Mouse (Mus musculus): ENCODE measurements around the gene Gm20388.

Gm20388 gene

GRCm38 (mm10) chr8:122584981-122585380, 2674.3 kb downstream of the Gm20388 start:
- DNase-seq (ENCODE audit: low spot score), result no peak

DNA sequence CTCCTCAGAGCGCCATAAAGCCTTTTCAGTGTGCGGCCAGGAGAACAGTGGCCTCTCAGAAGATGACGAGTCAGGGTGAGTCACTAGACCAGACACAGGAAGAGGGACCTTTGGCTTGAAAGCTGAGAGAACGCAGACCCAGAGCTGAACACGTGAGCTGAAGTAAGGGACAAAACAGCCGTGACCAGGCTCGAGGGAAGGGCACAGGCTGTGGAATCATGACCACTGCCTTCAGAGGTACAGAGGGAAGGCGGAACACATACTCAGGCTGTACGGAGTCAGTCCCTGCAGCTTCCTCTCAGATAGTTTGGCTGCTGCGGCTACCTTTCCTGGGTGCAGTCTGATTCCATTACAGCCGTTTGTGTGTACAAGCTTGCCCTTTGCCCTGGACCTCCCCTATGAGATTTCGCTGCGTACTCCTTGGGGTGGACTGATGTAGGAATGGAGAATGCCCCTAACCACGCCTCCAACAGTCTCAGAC, 2674.8 kb downstream of the Gm20388 start:
- no peak for DNase-seq (ENCODE audit: low spot score)

GRCm38 (mm10) chr8:122586171-122586570, 2675.5 kb downstream of the Gm20388 start:
- no peak for DNase-seq (ENCODE audit: low spot score)

DNA sequence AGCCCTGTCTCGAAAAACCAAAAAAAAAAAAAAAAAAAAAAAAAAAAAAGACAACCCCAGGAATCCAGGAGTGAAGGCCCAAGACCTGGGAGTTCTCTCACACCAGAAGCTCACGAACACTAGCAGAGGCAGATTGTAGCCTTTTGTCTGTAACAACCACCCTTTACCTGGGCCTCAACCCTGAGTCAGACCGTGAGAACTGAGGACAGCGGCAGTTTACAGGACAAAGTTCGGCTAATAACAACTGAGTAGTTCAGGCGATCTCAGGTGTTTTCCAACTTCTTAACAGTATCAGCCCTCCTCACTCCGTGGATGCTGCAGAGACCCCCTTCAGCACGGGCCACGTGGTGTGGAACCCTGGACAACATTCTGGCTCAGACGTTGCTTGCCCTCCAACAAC, 2676.1 kb downstream of the Gm20388 start:
- no peak for DNase-seq (ENCODE audit: low spot score)

GRCm38 (mm10) chr8:122593240-122593639, 2682.6 kb downstream of the Gm20388 start:
- no peak for DNase-seq (ENCODE audit: low spot score)

- no peak for DNase-seq (ENCODE audit: low spot score)
Observed at GRCm38 (mm10) chr8:122593783-122594507, 2683.3 kb downstream of the Gm20388 start.

DNA sequence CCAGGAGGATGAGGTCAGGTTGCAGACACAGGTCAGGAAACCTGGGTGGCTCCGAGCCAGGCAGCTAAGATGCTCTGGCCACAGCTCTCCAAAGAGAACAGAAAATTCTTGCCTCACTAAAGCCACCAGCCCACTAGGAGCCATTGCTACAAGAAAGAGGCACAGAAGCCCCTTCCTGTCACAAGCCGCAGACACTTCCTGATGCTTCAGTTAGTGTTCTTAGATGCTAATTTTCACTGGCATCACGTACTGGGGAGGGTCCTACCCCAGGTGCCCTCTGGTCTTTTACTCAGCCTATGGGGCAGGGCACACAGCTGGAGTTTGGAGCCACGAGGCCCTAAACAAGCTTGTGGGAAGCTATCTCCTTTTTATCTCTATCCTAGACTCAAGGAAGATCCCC, 2685.4 kb downstream of the Gm20388 start:
- no peak for DNase-seq (ENCODE audit: low spot score)

- DNase-seq (ENCODE audit: low spot score), result no peak
Observed at GRCm38 (mm10) chr8:122600666-122601065, 2690.0 kb downstream of the Gm20388 start.

GRCm38 (mm10) chr8:122604640-122605039, 2694.0 kb downstream of the Gm20388 start:
- no peak for DNase-seq (ENCODE audit: low spot score)

DNA sequence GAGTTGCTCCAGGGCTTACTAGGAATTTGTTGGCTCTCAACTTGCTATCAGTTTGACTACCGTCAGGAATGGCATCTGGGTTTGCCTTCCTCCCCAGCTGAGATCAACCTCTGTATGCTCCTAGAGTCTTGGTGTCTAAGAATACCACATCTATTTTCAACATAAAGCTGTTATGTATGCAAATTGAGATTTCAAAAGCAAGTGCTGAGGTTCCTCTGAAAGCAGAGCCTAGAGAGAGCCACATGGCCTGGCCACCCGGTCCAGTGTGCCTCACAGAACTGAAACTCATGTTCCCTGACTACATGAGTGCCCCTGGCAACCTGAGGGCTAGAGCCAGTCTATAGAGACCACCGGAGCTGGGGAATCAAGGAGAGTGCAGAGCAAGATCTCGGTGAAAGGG, 2694.7 kb downstream of the Gm20388 start:
- DNase-seq (ENCODE audit: low spot score), result no peak

- DNase-seq (ENCODE audit: low spot score), result no peak
Observed at GRCm38 (mm10) chr8:122606810-122607209, 2696.2 kb downstream of the Gm20388 start.

DNA sequence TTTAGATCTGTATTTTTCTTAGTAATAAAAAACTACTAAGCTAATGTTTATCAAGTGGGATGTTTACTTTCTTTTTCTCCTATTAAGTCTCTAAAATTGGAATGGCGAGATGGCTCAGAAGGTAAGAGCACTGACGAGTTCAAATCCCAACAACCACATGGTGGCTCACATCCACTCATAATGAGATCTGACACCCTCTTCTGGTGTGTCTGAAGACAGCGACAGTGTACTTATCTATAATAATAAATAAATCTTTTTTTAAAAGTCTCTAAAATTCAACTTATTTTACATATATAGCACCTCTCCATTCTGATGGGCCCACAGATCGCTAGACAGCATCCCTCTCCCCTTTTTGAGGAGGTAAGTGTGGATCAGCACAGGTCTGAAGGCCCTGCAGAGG, 2699.6 kb downstream of the Gm20388 start:
- DNase-seq (ENCODE audit: low spot score), result no peak

DNA sequence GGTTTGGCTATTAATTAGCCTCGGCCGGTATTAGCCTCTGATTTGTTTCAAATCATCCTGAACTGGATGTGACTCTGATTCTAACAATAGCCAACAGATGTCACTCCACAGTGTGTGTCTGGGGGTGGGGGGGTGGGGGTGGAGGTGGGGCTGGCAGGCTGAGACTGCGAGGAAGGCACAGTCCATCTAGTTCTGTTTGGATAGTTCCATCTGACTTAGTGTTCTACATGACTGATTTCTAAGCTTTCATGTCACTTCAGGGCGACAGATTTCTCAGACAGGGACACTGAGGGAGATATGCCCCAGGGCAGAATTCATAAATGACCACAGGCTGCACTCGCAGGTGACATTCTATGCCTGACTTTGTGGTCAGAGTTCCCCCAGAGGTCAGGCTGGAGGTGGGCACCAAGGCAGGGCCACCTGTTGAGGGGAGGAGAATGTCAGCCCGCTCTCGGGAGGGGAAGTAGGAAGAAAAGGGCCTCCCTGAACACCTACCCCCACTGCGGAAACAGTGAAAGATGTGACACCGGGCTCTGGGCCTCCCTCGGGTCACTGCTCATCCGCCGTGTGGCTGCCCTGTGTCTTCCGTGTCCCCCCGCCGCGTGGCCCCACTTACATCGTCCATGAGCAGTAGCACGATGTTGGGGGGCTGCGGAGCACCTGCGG, 2700.1 kb downstream of the Gm20388 start:
- no peak for DNase-seq (ENCODE audit: low spot score)

DNA sequence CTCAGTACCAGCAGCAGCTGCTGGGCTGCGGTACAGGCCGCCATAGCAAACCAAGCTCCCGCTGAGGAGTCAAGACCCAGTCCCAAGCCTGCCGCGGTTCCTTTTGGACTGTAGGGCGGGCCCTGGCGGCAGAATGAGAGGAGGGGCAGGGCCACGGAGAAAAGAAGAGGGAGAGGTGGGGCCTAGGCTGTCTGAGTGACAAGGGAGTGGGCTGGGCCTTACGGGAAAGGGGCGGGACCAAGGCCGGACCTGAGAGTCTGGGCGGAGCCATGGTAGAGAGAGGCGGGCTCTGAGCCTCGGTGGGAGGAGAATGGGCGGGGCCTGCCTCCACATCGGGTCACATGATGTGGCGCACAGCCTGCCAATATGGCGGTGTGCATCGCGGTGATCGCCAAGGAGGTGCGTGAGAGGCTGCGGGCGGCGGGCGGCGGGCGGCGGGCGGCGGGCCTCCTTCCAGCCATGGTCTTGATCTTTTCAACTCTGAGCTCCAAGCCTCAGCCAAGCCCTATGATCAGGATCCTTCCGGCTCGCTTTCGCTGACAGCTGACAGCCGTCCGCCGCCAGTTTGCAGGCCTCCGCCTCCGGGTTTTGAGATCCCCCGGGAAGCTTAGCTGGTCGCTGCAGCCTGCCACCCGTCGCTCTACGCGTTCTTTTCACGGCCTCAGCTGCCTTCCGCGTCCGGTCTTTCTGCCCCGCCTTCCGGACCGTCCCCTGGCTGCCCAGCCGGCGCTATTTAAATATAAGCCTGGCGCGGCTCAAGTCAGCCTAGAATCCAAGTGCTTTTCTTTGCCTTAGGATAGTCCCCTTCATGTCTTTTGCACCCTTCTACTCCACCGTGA, 2700.9 kb downstream of the Gm20388 start, which contains the start of the genes Galns and Trappc2l:
Galns (minus strand) TSS at position 169 of the 839 bp plus-strand sequence.
Trappc2l (plus strand) TSS at position 346 of the 839 bp plus-strand sequence.
- peak; percentile 94 for DNase-seq (ENCODE audit: low spot score)

GRCm38 (mm10) chr8:122616181-122616905, 2705.7 kb downstream of the Gm20388 start:
- DNase-seq (ENCODE audit: low spot score), result no peak

GRCm38 (mm10) chr8:122617947-122618546, 2707.4 kb downstream of the Gm20388 start:
- DNase-seq (ENCODE audit: low spot score), result peak; percentile 80

GRCm38 (mm10) chr8:122618660-122619378, 2708.2 kb downstream of the Gm20388 start:
- no peak for DNase-seq (ENCODE audit: low spot score)

DNA sequence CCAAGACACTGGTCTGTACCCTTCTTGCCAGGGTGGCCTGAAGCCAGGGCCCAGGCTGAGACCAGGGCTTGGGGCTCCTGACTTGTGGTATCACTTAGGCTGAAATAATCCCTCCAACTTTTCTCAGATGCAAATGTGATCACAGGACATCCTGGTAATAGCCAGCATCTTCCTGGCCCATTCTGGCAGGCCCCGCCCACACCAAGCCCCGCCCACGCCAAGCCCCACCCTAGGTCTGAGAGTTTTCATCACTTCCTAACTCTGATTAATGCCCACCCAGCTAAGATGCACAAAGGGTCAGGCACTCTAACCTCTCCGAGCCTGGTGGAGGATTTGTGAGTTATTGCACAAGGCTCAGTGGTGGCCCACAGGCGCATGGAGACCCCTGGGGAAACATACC, 2709.8 kb downstream of the Gm20388 start:
- no peak for DNase-seq (ENCODE audit: low spot score)

DNA sequence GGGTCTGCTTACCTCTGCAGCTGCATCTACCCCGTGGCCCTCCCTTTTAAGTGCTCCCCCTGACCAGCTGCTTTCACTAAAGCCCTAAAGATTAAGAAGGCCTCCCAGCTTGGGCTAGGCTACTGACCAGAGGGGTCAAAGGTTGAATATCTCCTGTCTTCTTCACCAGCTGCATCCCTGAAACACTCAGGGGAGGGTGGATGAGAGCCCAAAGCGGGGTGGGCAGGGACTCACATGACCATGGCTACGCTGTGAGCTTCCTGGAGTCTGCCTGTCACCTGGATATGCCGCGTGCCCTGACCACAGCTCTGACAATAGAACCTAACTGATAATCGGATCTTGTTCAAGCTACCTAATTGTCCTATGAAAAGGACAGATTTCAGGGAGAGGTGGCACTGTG, 2712.1 kb downstream of the Gm20388 start, which contains the start of gene Pabpn1l:
Pabpn1l (minus strand) TSS at position 13 of the 400 bp plus-strand sequence.
- no peak for DNase-seq (ENCODE audit: low spot score)

- DNase-seq (ENCODE audit: low spot score), result no peak
Observed at GRCm38 (mm10) chr8:122623844-122624642, 2713.4 kb downstream of the Gm20388 start.
